Mouse (Mus musculus) thymus, adult 2 months (tissue): ENCODE data around the gene Ifi35.

Source experiments
- CTCF ChIP-seq: fragments of 200-500 bp; IDR thresholded peaks from 2 replicates; pipeline ENCODE4 v1.5.1; 2012; ENCODE audit warnings: mild to moderate bottlenecking, control low read depth, low read length, moderate library complexity, borderline replicate concordance; ENCODE audit not compliant: control insufficient read depth, poor library complexity, insufficient read depth; ENCODE audit errors: extremely low read depth
- POLR2A ChIP-seq: fragments of 200-500 bp; IDR thresholded peaks from 2 replicates; pipeline ENCODE4 v1.6.1; 2012; ENCODE audit warnings: mild to moderate bottlenecking, low read length, control low read depth, moderate library complexity; ENCODE audit not compliant: control insufficient read depth, poor library complexity, insufficient read depth; ENCODE audit errors: extremely low read depth

- no peak for TF ChIP-seq CTCF
- TF ChIP-seq POLR2A = no peak
Observed at GRCm38 (mm10) chr11:101484245-101484644, 36.0 kb downstream of the Ifi35 start.
